Mouse (Mus musculus) kidney, embryonic 16.5 days (tissue): ENCODE measurements around the gene Fras1. TPM values are rescaled to one million over a fixed set of nuclear protein-coding genes. Genes with fewer than 3 reads are reported as not detected.

ENCODE experiments used
- ATAC-seq: fragments of 200-750 bp; cut with Nextera tagmentation; 2 replicates; pipeline ENCODE4 v1.8.0; 2017; ENCODE audit warnings: moderate TSS enrichment; ENCODE audit not compliant: low FRiP score, low TSS enrichment
- H3K27ac ChIP-seq: fragments of 300-500 bp; sonication (generic); 2 replicates; pipeline ENCODE4 v1.5.1; 2014; ENCODE audit warnings: low read length
- H3K27me3 ChIP-seq: fragments of 300-500 bp; sonication (generic); 2 replicates; pipeline ENCODE4 v1.6.1; 2014; ENCODE audit warnings: low read length, control low read depth, mixed read lengths; ENCODE audit not compliant: insufficient read depth
- H3K36me3 ChIP-seq: fragments of 300-500 bp; sonication (generic); 2 replicates; pipeline ENCODE4 v1.6.1; 2014; ENCODE audit warnings: low read length, control low read depth, mixed read lengths; ENCODE audit not compliant: insufficient read depth
- H3K4me1 ChIP-seq: fragments of 300-500 bp; sonication (generic); 2 replicates; pipeline ENCODE4 v1.6.1; 2014; ENCODE audit warnings: low read length, control low read depth, mixed read lengths; ENCODE audit not compliant: insufficient read depth
- H3K4me2 ChIP-seq: fragments of 300-500 bp; sonication (generic); replicated peaks from 2 replicates; pipeline ENCODE4 v1.6.1; 2014; ENCODE audit warnings: low read depth, low read length
- H3K4me3 ChIP-seq: fragments of 300-500 bp; sonication (generic); 2 replicates; pipeline ENCODE4 v1.5.1; 2014; ENCODE audit warnings: mild to moderate bottlenecking, low read length
- H3K9ac ChIP-seq: fragments of 300-500 bp; sonication (generic); replicated peaks from 2 replicates; pipeline ENCODE4 v1.6.1; 2014; ENCODE audit warnings: low read length
- H3K9me3 ChIP-seq: fragments of 300-500 bp; sonication (generic); 2 replicates; pipeline ENCODE4 v1.6.1; 2016; ENCODE audit warnings: low read length, control low read depth
- WGBS: fragments of 180-500 bp; shearing (Covaris S2); extraction: QIAGEN DNeasy Blood & Tissue Kit; methylation state at CpG from one replicate; pipeline ENCODE4 v1.1.7; 2014; 5-methylcytosine and 5-hydroxymethylcytosine counted together
- polyA plus RNA-seq: library from polyadenylated mRNA; unstranded; fragments of >200 nt; fragmentation: Nextera tagmentation; extraction: Ambion mirVana; gene quantifications from 2 replicates; pipeline ENCODE4 v1.2.1, GENCODE M21; 2015

Gene Fras1
- polyA plus RNA-seq, 1 experiment from 2014 or later = 30.3 TPM

DNA sequence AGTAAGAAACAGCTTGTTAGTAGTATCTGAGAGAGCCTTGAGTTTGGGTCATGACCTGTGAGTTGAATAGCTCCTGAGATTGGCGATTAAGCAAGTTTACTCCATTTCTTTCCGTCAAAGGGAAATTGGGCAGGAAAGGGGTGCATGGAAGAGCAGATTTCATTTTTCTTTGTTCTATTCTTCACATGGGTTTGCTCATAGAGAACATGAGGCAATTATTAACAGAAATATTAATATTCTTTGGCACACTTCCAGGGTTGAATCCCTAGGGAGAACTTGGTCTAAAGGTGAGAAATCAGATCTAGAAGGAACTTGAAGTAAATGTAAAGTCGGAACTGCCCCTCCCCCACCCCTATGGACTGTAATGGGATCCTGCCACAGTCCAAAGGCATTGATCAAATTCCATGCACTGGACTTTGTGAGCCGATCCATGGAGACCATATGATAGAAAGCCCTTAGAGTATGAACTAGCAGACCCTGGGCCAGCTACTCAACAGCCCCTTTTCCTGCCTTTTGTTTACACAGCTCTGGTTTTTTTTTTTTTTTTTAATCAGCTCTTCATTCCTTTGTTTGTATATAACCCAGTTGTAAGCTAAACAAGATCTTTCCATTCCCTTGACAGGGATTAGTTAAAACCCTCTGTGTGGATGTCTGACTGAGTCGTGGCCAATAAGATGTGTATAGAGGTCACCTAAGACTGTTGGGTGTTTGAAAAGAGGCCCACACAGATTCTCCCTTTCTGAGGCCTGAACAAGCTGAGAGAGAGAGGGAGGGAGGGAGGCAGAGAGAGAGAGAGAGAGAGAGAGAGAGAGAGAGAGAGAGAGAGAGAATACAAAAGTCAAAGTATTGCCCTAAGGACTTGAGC lies 22.3 kb downstream of the Fras1 start:
- 33% methylated on average over 5 of the region's 5 CpGs for WGBS
- Histone ChIP-seq H3K27me3 (no peaks in the 10 kb centered on the region), H3K4me3 (no peak overlapping the region), H3K36me3 (no peaks in the 10 kb centered on the region), H3K4me1 (peaks cover 27% of the 10 kb centered on the region), H3K9me3 (no peaks in the 10 kb centered on the region), H3K9ac (no peak overlapping the region), H3K27ac (peak overlapping the region; percentile 61), H3K4me2 (no peak overlapping the region)
- peak; percentile 86; the same call in 1 of the 2 replicates for ATAC-seq

DNA sequence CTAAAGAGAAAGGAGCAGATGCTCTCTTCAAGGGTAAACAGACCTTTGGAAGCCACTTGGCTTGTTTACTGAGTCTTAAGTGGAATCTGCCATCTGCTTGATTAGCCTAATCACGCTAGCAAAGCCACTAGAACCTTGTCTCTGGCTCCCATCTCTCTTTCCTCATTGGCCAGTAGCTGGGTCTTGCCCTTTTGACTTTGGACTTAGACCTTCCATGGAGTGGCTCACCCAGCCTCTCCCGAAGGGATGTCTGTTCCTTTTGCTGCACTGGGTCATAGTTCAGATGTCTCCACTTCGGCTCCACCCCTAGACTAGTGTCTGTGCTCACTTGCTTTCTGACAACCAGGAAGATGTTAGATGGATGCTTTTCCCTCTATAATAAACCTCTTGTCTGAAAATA lies 28.8 kb downstream of the Fras1 start:
- H3K9ac ChIP-seq = no peak overlapping the region
- H3K4me3 ChIP-seq = no peak overlapping the region
- no peaks in the 10 kb centered on the region; the same call in 1 of the 2 replicates for H3K36me3 ChIP-seq
- H3K4me2 ChIP-seq = no peak overlapping the region
- no peak overlapping the region for H3K27ac ChIP-seq
- H3K27me3 ChIP-seq = no peaks in the 10 kb centered on the region
- 70% methylated on average over 3 of the region's 3 CpGs for WGBS
- peaks cover 15% of the 10 kb centered on the region; the same call in 1 of the 2 replicates for H3K4me1 ChIP-seq
- H3K9me3 ChIP-seq = no peaks in the 10 kb centered on the region
- ATAC-seq = peak; percentile 42; the same call in 1 of the 2 replicates

DNA sequence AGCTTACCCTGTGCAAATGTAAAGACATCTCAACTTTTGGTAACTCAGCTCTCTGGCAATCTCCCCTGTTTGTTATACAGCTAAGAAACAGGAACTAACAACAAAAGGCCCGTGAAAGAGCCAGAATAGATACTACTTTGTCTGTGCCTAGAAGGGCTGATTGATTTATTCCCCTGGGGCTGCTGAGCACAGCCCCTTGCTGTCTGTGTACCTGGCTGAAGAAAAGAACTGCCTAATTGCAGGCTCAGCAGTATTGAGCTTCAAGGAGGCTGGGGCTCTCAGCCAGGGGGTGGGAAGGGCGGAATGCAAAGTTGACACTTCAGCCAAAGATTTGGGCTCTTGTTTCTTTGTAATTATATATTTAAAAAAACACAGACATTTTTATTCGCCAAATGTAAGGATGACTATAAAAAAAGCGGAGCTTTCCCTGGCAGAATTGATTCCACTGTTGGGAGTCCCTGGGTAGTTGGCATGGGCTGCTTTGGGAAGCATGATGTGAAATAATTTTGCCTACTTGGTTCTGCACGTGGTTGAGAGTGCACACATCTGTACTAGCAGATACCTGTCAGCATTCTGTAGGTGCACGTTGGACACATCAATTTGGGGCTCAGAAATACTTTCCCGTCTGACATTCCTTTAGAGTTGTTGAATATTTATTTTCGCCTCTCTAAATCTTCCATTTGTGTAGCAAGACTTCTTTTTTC lies 31.5 kb downstream of the Fras1 start:
- Histone ChIP-seq H3K9me3 (no peaks in the 10 kb centered on the region), H3K4me3 (no peak overlapping the region), H3K27me3 (no peaks in the 10 kb centered on the region), H3K4me1 (peaks cover 7% of the 10 kb centered on the region; the same call in 1 of the 2 replicates), H3K36me3 (no peaks in the 10 kb centered on the region; the same call in 1 of the 2 replicates), H3K4me2 (no peak overlapping the region), H3K27ac (no peak overlapping the region), H3K9ac (no peak overlapping the region)
- ATAC-seq = no peak
- 55% methylated on average over 8 of the region's 8 CpGs for WGBS

DNA sequence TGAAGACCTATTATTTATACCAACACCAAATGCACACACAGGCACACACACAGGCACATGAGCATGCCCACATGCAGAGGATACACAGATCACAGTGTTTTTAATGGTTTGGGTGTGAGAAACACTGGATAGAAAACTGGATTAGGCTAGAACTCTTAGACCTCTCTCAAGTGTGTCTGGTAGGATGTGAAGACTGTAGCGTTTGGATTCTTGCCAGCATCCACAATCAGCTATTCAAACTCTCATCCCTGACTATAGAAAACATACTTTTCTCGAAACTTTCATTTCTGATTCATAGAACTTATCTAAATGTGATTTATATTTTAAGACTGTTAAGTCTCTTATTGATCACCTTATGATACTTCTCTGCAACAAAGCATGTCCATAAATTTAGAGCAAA lies 34.5 kb downstream of the Fras1 start:
- no peak for ATAC-seq
- no peaks in the 10 kb centered on the region; the same call in 1 of the 2 replicates for H3K36me3 ChIP-seq
- no peaks in the 10 kb centered on the region for H3K27me3 ChIP-seq
- no peak overlapping the region for H3K27ac ChIP-seq
- H3K9me3 ChIP-seq = no peaks in the 10 kb centered on the region
- no peak overlapping the region for H3K9ac ChIP-seq
- H3K4me2 ChIP-seq = no peak overlapping the region
- H3K4me3 ChIP-seq = no peak overlapping the region
- 64% methylated on average over 2 of the region's 2 CpGs for WGBS
- H3K4me1 ChIP-seq = peaks cover 11% of the 10 kb centered on the region

DNA sequence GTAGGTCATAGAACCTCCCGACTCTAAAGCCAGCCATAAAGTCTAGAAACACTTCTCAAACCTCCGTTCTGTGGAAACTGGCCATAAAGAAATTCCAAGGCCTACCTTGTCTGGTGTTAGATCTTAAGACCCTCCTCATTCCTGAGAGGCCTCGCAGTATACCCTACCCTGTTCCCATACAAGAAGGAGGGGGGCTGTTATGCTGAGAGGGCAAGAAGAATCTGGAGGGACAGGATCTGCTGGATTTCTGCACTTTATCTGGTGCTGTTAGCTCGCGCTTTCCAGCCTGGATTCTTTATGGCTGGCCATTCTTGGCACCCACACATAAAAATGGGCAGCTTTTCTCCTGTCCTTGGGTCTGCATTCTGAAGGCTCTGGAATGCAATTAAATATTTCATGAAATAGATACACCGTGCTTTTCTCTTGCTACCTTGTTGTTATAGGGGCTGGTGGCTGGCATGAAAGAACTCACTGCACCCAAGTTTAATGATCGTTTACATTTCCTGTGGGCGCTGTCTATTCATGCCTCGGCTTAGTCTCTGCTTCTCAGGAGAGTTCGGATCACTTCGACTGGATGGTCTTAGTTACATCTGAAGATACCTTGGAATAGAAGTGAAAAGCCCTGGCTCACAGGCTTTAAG lies 39.1 kb downstream of the Fras1 start:
- peaks cover 29% of the 10 kb centered on the region for H3K4me1 ChIP-seq
- no peaks in the 10 kb centered on the region for H3K36me3 ChIP-seq
- H3K9me3 ChIP-seq = no peaks in the 10 kb centered on the region
- WGBS = 46% methylated on average over 11 of the region's 11 CpGs
- peak overlapping the region; percentile 39 for H3K27ac ChIP-seq
- no peaks in the 10 kb centered on the region for H3K27me3 ChIP-seq
- H3K9ac ChIP-seq = no peak overlapping the region
- H3K4me3 ChIP-seq = no peak overlapping the region
- peak; percentile 80 for ATAC-seq
- no peak overlapping the region for H3K4me2 ChIP-seq

DNA sequence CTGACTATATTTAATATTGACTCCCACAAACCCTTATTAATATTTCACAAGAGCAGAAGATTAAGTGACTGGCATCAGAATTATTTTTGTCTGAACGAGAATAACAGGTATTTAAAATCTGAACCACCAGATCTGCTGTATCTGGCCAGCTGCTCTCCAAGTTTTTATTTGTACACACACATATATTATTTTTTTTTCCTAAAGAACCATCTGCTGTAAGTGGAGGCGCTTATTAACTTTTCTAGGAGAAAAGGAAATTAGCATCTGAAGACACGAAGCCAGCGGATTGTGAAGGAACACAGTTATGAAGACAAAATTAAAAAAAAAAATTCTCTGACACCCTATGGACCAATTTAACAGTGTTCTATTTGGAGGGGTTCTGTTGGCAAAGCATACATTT lies 43.4 kb downstream of the Fras1 start:
- Histone ChIP-seq H3K36me3 (no peaks in the 10 kb centered on the region), H3K9me3 (no peaks in the 10 kb centered on the region), H3K4me1 (peaks cover 35% of the 10 kb centered on the region), H3K4me2 (no peak overlapping the region), H3K27ac (no peak overlapping the region), H3K9ac (no peak overlapping the region), H3K4me3 (no peak overlapping the region), H3K27me3 (no peaks in the 10 kb centered on the region)
- 80% methylated on average over 4 of the region's 4 CpGs for WGBS
- no peak for ATAC-seq

DNA sequence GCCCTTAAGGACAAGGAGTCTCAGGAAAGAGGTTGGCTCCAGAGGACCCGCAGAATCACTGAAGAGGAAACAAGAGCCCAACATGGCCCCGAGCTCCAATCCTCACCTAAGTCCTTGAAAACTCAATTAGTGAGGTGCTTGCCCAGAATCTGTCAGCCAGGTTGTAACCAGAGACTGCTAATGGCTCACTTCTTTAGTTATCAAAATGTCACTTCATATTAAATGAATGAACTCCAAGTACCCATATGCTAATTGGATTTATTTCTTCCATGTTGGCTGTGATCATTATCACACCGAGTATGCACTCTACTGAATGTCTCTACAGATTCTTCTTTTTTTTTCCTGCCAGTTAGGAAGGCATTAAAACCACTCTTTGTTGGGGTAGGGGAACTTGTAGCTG lies 47.8 kb downstream of the Fras1 start:
- no peak overlapping the region for H3K27ac ChIP-seq
- ATAC-seq = no peak

DNA sequence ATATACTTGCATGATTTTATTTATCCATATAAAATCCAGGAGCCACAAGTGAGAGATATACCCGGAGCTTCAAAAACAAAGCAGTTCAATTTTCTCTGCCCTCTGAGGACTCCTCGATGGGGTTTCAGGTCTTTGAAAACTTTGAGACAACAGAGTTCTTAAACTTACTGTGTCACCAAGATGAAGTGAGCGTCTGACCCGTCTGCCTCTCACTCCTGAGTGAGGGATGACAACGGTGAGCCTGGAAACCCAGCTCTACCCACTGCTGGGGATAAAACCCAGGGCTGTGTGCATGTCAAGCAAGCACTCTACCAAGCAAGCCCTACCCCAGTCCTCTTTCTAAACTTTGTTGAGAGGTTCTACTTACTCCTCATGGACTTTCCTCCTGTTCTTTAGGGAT lies 49.0 kb downstream of the Fras1 start:
- H3K4me2 ChIP-seq = no peak overlapping the region
- no peak overlapping the region for H3K4me3 ChIP-seq
- H3K27ac ChIP-seq = no peak overlapping the region
- WGBS = 92% methylated on average over 5 of the region's 5 CpGs
- H3K9ac ChIP-seq = no peak overlapping the region
- H3K36me3 ChIP-seq = no peaks in the 10 kb centered on the region
- no peak for ATAC-seq
- H3K4me1 ChIP-seq = peaks cover 6% of the 10 kb centered on the region; the same call in 1 of the 2 replicates
- no peaks in the 10 kb centered on the region for H3K9me3 ChIP-seq
- no peaks in the 10 kb centered on the region for H3K27me3 ChIP-seq

More for the DNA sequence above, 47.8 kb downstream of the Fras1 start:
- H3K4me1 ChIP-seq = peaks cover 13% of the 10 kb centered on the region; the same call in 1 of the 2 replicates
- whole genome bisulfite sequencing = 69% methylated on average over 3 of the region's 3 CpGs
- no peak overlapping the region for H3K4me3 ChIP-seq
- H3K36me3 ChIP-seq = no peaks in the 10 kb centered on the region
- no peaks in the 10 kb centered on the region for H3K9me3 ChIP-seq
- no peak overlapping the region for H3K9ac ChIP-seq
- no peak overlapping the region for H3K4me2 ChIP-seq
- H3K27me3 ChIP-seq = no peaks in the 10 kb centered on the region

DNA sequence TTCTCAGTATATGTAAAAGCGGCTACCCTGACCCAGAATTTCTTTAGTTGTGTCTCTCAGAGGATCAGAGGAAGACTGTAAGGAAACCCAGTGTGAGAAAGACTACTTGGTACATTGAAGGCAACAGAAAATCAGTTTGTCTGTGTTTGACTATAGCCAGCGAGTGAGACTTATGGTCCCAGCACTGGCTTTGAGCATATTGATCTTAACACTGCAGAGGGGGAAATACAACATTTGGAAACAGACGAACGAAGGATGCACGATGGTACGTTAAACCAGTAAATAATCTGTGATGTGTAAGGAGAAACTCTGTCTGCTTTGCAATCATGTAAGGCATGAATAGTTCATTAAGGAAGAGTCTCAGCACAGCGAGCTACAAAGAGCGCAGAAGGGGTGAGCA lies 51.6 kb downstream of the Fras1 start:
- H3K27ac ChIP-seq = no peak overlapping the region
- no peaks in the 10 kb centered on the region for H3K9me3 ChIP-seq
- peaks cover 12% of the 10 kb centered on the region for H3K4me1 ChIP-seq
- no peak for ATAC-seq
- H3K4me3 ChIP-seq = no peak overlapping the region
- no peaks in the 10 kb centered on the region for H3K36me3 ChIP-seq
- no peak overlapping the region for H3K4me2 ChIP-seq
- 94% methylated on average over 8 of the region's 8 CpGs for WGBS
- H3K27me3 ChIP-seq = no peaks in the 10 kb centered on the region
- no peak overlapping the region for H3K9ac ChIP-seq
